Mouse (Mus musculus) G1E (cell line): ENCODE results near the gene Zfp644. TPM values are rescaled to one million over a fixed set of nuclear protein-coding genes. Genes with fewer than 3 reads are reported as not detected.
"Not testable (repeated sequence)": the region's sequence is repeated elsewhere in the genome, so short reads cannot be mapped to it uniquely, and the experiment has no call there.

ENCODE experiments used
- ATAC-seq: 2 replicates; pipeline ENCODE4 v1.8.0; 2016; ENCODE audit warnings: mild to moderate bottlenecking; ENCODE audit not compliant: insufficient number of reproducible peaks, poor library complexity, low FRiP score, severe bottlenecking; ENCODE audit errors: extremely low read depth
- DNase-seq: peaks from one replicate; pipeline ENCODE4 v3.0.0; 2012; ENCODE audit warnings: low spot score
- H3K27me3 ChIP-seq: 2 replicates; pipeline ENCODE4 v1.6.1; 2012; ENCODE audit warnings: mild to moderate bottlenecking, low read length, inconsistent platforms; ENCODE audit not compliant: insufficient read depth
- H3K36me3 ChIP-seq: replicated peaks from 2 replicates; pipeline ENCODE3; 2012; ENCODE audit warnings: mild to moderate bottlenecking, inconsistent platforms
- H3K4me1 ChIP-seq: 2 replicates; pipeline ENCODE4 v1.6.1; 2012; ENCODE audit warnings: low read depth, low read length, inconsistent platforms, mixed read lengths; ENCODE audit not compliant: insufficient read depth
- H3K4me3 ChIP-seq: 2 replicates; pipeline ENCODE4 v1.5.1; 2012; ENCODE audit warnings: low read depth, mild to moderate bottlenecking, inconsistent platforms, low read length, moderate library complexity, mixed read lengths
- H3K9me3 ChIP-seq: replicated peaks from 2 replicates; pipeline ENCODE4 v1.6.1; 2012; ENCODE audit warnings: inconsistent platforms
- CTCF ChIP-seq: IDR thresholded peaks from 2 replicates; pipeline ENCODE4 v1.5.1; 2012; ENCODE audit warnings: low read depth, low read length, inconsistent platforms, mixed read lengths
- GATA1 ChIP-seq: IDR thresholded peaks from 2 replicates; pipeline ENCODE4 v1.6.1; 2012; ENCODE audit warnings: borderline replicate concordance, low read length, inconsistent platforms, mixed read lengths
- GATA2 ChIP-seq: IDR thresholded peaks from 2 replicates; pipeline ENCODE4 v1.6.1; 2012; ENCODE audit warnings: low read depth, low read length, inconsistent platforms, borderline replicate concordance
- POLR2AphosphoS5 ChIP-seq: IDR thresholded peaks from 2 replicates; pipeline ENCODE4 v1.6.1; 2012; ENCODE audit warnings: low read depth, low read length, inconsistent platforms; ENCODE audit not compliant: insufficient replicate concordance
- TAL1 ChIP-seq: conservative IDR thresholded peaks from 2 replicates; pipeline ENCODE4 v1.6.1; 2012; ENCODE audit warnings: low read depth, low read length, inconsistent platforms, mixed read lengths
- polyA plus RNA-seq: library from polyadenylated mRNA; stranded (reverse); fragments of >175 nt; gene quantifications from 2 replicates; pipeline ENCODE4 v1.2.3, GENCODE M21; 2012
- total RNA-seq, 2 experiments: library from RNA; stranded (forward) in 1 of 2; stranded (reverse) in 1 of 2; fragments of 200-1000 nt in 1 of 2; fragments of >200 nt in 1 of 2; fragmentation: Nextera tagmentation in 1 of 2; gene quantifications; 2 replicates each; pipeline ENCODE4 v1.2.3; 2014 to 2017

Zfp644 gene
- total and polyA plus RNA-seq, 3 experiments, result 13.9 to 97.8 (median 83.8) TPM

DNA sequence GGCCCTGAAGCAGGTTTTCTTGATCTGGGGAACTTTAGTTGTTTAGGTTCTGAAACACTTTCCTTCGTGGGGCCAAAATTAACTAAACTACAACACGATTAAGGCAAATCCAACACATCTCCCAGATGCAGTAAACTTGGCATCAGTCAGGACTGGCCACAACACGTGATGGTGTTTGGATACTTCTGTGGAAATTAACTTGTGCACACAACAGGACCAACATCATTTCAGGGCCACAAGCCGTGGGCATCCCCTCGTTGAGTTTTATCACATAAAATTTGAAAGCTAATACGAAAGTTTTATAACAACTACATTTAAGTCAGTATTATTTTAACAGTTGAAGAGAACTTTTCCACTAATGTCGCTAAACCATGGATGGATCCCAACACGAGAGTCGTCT is 1.9 kb downstream of the Zfp644 start:
- H3K9me3 ChIP-seq, result no peaks in the 10 kb centered on the region
- no peak for DNase-seq
- TF ChIP-seq TAL1, result no peak
- no peak for TF ChIP-seq GATA1
- TF ChIP-seq POLR2AphosphoS5, result no peak
- TF ChIP-seq CTCF, result no peak
- TF ChIP-seq GATA2, result no peak

DNA sequence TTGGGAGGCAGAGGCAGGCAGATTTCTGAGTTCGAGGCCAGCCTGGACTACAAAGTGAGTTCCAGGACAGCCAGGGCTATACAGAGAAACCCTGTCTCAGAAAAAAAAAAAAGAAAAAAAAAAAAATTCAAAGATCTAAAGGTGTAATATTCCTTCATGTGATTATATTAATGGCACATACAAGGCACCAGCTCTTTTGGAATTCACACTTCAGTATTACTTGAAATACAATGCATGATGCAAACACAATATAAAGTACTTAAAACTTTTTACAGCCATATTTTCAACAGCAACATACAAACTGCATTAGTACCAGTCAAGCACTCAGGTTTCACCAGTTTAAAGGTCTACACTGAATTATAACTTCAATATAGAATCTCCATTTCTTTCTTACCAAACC is 2.4 kb downstream of the Zfp644 start:
- Histone ChIP-seq H3K4me3 (no peak overlapping the region; the same call in 1 of the 2 replicates), H3K27me3 (no peaks in the 10 kb centered on the region), H3K9me3 (no peaks in the 10 kb centered on the region), H3K36me3 (peaks cover 38% of the 10 kb centered on the region), H3K4me1 (peaks cover 38% of the 10 kb centered on the region)
- DNase-seq, result no peak
- no peak for TF ChIP-seq CTCF
- TF ChIP-seq POLR2AphosphoS5, result no peak
- no peak for TF ChIP-seq GATA2
- TF ChIP-seq GATA1, result no peak
- no peak for TF ChIP-seq TAL1
- ATAC-seq, result no peak

More for the DNA sequence above, 1.9 kb downstream of the Zfp644 start:
- Histone ChIP-seq H3K36me3 (peaks cover 35% of the 10 kb centered on the region), H3K27me3 (no peaks in the 10 kb centered on the region), H3K4me1 (peaks cover 38% of the 10 kb centered on the region), H3K4me3 (peak overlapping the region; percentile 83)
- no peak for ATAC-seq

DNA sequence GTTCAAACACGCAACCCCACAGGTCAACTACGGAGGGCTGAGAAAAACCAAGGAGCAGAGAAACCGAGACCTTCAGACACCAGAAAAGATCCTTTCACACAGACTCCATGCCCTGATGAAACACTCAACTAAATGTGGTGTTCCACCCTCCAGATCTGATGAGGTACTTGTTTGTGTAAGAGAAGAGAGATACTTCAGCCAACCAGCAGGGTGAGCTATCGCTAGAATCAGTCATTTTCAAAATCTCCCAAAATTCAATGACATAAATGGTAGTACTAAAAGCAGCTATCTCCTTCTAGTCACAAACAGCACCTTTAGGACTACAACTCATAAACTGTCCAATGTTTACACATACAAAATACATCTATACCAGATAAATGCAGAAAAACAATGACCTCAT is 4.1 kb downstream of the Zfp644 start:
- no peak for DNase-seq
- Histone ChIP-seq H3K4me3 (no peak overlapping the region), H3K27me3 (no peaks in the 10 kb centered on the region), H3K36me3 (peaks cover 45% of the 10 kb centered on the region), H3K9me3 (no peaks in the 10 kb centered on the region), H3K4me1 (peaks cover 38% of the 10 kb centered on the region)
- TF ChIP-seq POLR2AphosphoS5, result no peak
- no peak for TF ChIP-seq GATA1
- no peak for ATAC-seq

DNA sequence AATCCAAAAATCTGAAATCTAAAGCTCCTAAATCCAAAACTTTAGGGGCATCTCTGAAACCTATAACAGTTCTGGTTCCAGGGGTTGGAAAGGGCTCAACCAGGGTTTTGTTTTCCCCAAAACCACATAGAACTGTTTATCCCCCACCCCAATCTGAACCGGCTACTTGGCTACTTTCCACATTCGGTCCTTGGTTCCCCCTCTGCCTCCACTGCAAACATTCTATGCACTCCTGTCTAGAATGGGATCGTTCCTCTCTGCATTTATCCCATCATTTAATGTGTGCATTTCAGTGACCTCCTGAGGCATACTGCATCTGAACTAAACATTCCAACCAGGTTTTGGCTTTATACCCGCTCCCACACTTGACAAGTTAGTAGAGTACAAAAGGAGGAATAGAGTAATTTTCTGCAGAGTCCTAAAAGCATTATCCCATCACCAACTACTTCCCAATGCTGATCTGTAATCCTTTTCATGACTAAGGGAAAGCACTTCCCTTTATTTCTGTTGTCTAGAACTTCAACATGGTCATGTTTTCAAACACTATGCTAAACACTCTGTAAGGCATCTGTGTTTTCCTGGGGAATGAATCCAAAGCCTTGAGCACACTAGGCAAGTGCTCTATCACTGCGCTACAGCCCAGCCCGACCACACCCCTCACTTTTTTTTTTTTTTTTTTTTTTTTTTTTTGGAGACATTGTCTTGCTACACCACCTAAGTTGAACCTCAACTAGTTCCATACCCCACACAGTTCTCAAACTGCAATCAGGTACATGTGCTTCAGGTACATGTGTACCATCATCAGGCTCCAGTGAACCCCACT is 16.2 kb downstream of the Zfp644 start:
- peak; percentile 17 for ATAC-seq
- Histone ChIP-seq H3K4me1 (peaks cover 17% of the 10 kb centered on the region; the same call in 1 of the 2 replicates), H3K27me3 (no peaks in the 10 kb centered on the region), H3K9me3 (no peaks in the 10 kb centered on the region), H3K36me3 (peaks cover 53% of the 10 kb centered on the region), H3K4me3 (no peak overlapping the region)
- no peak for DNase-seq
- no peak for TF ChIP-seq GATA1
- no peak for TF ChIP-seq TAL1
- no peak for TF ChIP-seq GATA2
- TF ChIP-seq CTCF, result no peak
- no peak for TF ChIP-seq POLR2AphosphoS5

DNA sequence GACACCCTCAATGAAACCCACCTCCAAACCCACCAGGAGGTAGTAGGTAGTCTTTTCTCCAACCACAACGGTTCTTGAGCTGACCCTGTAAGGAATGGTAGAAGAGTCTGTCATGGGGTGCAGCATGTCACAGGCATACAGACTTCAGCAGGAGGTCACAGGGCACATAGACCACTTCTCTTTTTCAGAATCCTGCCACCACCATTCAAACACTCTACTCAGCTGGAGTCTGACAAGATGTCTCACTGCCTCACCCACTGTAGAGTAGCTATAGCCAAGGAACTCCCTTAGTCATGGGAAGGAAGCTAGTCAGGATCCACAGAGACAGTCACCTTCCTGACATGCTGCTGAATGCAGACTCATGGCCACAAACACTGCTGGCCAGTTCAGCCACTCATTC is 17.4 kb downstream of the Zfp644 start:
- TF ChIP-seq CTCF (no peak), GATA1 (no peak), TAL1 (no peak), POLR2AphosphoS5 (no peak)
- Histone ChIP-seq H3K27me3 (no peaks in the 10 kb centered on the region), H3K36me3 (peaks cover 44% of the 10 kb centered on the region), H3K9me3 (no peaks in the 10 kb centered on the region), H3K4me1 (peaks cover 17% of the 10 kb centered on the region; the same call in 1 of the 2 replicates), H3K4me3 (no peak overlapping the region)
- no peak for DNase-seq
- ATAC-seq, result no peak

DNA sequence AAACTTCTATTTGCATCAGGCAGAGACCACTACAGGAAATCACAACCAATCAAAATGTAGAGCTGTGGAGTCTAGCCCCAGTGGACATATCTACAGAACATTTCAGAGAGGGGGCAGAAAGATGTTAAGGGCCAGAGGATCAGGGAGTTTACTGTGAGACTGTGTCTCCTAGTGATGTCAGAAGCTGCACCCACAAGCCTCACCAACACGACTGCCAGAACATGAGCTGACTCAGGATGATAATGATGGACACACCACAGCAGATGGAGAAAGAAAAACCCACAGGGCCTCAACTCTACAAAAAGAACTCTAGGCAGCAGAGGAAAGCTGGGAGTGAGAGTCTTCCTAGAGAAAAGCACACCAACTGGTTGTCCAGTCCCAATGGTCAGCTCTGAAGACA is 18.3 kb downstream of the Zfp644 start:
- Histone ChIP-seq H3K4me1 (peaks cover 17% of the 10 kb centered on the region; the same call in 1 of the 2 replicates), H3K36me3 (peaks cover 44% of the 10 kb centered on the region)
- H3K4me3 ChIP-seq, H3K9me3 ChIP-seq, ATAC-seq, H3K27me3 ChIP-seq, DNase-seq: not testable (repeated sequence)

- peaks cover 22% of the 10 kb centered on the region; the same call in 1 of the 2 replicates for H3K4me1 ChIP-seq
- H3K36me3 ChIP-seq, result peaks cover 43% of the 10 kb centered on the region
- TF ChIP-seq POLR2AphosphoS5 (no peak), CTCF (no peak), GATA1 (no peak), TAL1 (no peak), GATA2 (no peak)
- no peaks in the 10 kb centered on the region for H3K27me3 ChIP-seq
- no peaks in the 10 kb centered on the region for H3K9me3 ChIP-seq
- DNase-seq, result no peak
- ATAC-seq, result no peak
- H3K4me3 ChIP-seq, result no peak overlapping the region
Observed at GRCm38 (mm10) chr5:106676784-106677183, 20.3 kb downstream of the Zfp644 start.
